Mouse (Mus musculus) natural killer cell, adult 2 months (primary cell): ENCODE data around the gene Zfp866.

Experiments used
- DNase-seq, 2 experiments: peaks; one replicate each; pipeline ENCODE4 v3.0.0; 2022; ENCODE audit warnings: low spot score in 2 of 2

Gene Zfp866

DNA sequence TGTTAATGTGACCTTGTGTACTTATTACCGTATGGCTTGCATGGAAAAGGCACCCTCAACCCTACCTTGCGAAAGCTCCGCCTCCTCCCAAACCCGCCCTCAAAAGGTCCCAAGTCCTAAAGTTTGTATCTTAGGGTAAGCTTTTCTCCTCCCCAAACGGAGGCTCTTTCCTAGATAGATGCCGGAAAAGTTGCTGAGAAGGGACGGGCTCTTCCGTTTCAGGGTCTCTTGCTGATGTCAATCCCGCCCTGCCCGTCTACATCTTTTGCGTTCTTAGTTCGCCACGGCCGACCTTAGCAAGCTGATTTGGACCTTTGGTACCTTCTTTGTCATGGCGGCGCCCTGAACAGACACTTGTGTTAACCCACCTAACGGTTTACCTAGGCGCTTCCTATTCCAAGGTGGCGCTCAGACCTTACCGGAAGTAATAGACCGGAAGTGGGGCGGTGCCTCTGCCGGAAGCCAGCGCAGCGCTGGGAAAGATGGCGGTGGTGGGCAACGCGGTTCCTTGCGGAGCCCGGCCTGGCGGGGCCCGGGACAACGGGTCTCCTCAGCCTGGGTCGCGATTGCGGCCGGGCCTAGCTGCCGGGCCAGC lies at the start of gene Zfp866, which contains the start of gene Atp13a1:
Zfp866 (minus strand) TSS at position 406 of the 595 bp plus-strand sequence.
Atp13a1 (plus strand) TSS at position 391 of the 595 bp plus-strand sequence.
- peak; percentile 85 to 89 for DNase-seq

- no peak for DNase-seq
These were observed 46.2 kb upstream of the Zfp866 start for GRCm38 (mm10) chr8:69837057-69837682.

GRCm38 (mm10) chr8:69832298-69832853 lies 41.4 kb upstream of the Zfp866 start, which contains the start of gene Pbx4:
Gene Pbx4, plus strand, starts transcription at chr8:69832491.
- DNase-seq, result peak; percentile 85 to 93

GRCm38 (mm10) chr8:69826371-69826770 lies 35.4 kb upstream of the Zfp866 start:
- no peak for DNase-seq

- DNase-seq, result peak; percentile 44 to 54
These were observed 31.6 kb upstream of the Zfp866 start, which contains the start of gene Lpar2 for GRCm38 (mm10) chr8:69822386-69823191. Gene Lpar2, plus strand, starts transcription at chr8:69822429.

- DNase-seq, result no peak
These were observed 31.0 kb upstream of the Zfp866 start for GRCm38 (mm10) chr8:69821971-69822385.

GRCm38 (mm10) chr8:69820466-69820865 lies 29.5 kb upstream of the Zfp866 start:
- DNase-seq, result no peak

DNA sequence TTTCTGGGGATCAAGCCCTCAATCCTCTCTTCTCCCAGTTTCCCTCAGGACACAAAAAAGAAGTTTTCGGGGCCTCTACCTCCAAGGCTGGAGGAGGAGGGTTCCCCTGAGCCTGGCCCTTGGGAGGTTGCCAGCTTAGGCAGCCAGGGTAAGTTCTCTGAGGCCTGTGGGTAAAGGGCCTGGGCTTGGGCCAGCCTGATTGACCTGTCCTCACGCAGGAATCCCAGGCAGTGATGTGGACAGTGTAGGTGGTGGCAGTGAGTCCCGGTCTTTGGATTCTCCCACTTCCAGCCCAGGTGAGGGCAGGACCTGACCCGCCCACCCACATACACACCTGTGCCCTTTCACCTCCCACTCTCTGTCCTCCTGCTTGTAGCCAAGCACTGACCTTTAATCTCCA lies 24.4 kb upstream of the Zfp866 start:
- no peak for DNase-seq

DNA sequence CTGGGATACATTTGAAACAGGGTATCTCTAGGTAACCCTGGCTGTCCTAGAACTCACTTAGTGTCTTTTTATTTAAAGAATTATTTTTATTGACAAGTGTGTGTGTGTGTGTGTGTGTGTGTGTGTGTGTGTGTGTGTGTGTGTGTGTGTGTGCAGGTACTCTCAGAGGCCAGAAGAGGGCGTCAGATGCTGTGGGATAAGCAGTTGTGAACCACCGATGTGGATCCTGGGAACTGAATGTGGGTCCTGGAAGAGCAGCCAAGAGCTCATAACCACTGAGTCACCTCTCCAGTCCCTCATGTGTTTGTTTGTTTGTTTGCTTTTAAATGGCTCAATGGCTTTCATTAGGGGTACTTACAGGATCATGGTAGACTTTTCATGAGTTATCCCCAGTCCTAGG lies 23.9 kb upstream of the Zfp866 start:
- no peak for DNase-seq

GRCm38 (mm10) chr8:69809820-69810219 lies 18.8 kb upstream of the Zfp866 start:
- DNase-seq, result no peak

DNA sequence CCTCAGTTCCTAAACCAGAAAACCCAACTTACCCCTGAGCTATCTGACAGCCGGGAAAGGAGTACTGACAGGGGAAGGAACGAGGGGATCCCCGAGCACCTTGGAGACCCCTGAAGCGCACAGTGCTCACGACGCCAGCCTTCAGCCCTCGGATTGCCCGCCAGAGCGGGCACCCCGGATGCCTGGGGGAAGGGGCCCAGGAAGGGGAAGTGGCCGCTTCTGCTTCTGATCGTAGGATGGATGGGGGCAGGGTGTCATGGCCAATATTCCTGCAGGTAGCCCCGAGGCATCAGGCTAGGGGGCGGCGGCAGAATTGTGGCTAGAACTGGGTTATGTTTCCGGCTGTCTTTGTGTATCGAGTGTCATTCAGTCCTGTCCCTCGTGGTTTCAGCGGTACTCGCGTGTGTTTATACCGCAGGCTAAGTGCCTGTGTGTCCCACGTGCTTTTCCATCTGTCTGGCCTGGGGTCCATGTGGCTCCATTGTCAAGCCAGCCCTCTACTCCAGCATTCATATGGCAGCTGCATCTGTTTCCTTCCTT lies 18.0 kb upstream of the Zfp866 start:
- DNase-seq, result peak; percentile 48 to 59

DNA sequence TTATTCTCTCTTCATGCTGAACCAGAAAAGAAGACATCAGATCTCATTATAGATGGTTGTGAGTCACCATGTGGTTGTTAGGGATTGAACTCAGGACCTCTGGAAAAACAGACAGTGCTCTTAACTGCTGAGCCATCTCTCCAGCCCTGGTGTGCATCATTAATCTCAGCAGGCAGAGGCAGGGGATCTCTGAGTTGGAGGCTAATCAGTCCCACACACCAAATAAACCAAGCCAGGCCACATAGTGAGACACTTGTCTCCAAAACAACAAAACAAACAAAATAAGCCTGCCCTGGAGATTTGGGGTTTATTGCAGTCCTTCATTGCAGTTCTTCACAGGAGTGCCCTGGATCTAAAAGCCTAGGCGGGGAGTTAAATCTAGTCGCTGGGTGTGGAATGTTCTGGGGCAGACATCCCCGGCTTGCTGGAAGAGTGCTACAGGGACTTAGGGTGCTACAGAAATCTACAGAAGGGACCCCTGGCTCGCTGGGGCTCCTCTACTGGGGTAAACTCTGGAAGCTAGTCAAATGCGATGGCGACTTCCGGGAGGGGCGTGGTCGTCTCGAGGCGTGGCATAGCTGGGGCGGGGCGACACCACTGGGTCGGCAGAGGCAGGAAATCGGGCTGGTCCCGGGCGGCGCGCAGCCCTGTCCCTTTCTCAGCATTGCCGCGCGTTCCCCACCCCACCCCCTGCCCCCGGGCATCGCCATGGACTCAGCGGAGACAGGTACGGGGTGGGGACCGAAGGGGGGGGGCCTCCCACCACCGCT lies 17.3 kb upstream of the Zfp866 start, which contains the start of gene Gmip:
Gmip (plus strand) TSS at position 586 of the 770 bp plus-strand sequence.
- peak; percentile 90 to 91 for DNase-seq

DNA sequence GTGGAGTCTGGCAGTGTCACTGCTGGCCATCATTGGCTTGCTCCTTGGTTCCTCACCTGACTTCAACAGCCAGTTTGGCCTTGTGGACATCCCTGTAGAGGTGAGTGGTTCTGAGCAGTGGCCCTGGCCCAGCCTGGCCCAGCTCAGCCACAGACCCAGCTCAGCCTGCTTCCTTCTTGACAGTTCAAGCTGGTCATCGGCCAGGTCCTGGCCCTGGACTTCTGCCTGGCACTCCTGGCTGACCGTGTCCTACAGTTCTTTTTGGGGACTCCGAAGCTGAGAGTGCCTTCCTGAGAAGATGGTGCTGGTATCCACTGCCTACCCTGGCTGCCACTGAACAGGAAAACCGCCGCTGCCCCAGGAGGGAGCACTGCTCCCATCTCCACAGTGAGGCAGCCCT lies 16.3 kb upstream of the Zfp866 start:
- DNase-seq, result no peak

- DNase-seq, result no peak
These were observed 14.5 kb upstream of the Zfp866 start for GRCm38 (mm10) chr8:69805491-69805890.

GRCm38 (mm10) chr8:69805086-69805485 lies 14.1 kb upstream of the Zfp866 start:
- no peak for DNase-seq

DNA sequence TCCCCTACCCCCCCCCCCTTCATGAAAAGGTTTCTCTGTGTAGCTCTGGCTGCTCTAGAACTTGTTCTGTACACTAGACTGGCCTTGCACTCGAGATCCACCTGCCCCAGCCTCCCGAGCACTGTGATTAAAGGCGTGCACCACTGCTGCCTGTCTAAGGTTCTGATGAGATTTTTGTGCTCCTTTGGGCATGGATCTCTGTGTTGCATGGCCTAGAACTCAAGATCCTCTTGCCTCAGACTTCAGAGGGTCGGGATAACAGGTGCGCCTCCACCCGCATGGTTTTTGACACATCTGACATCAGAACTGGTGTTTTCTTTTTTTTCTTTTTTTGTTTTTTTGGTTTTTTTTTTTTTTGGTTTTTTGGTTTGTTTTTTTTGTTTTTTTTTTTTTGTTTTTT lies 13.6 kb upstream of the Zfp866 start:
- DNase-seq, result no peak

DNA sequence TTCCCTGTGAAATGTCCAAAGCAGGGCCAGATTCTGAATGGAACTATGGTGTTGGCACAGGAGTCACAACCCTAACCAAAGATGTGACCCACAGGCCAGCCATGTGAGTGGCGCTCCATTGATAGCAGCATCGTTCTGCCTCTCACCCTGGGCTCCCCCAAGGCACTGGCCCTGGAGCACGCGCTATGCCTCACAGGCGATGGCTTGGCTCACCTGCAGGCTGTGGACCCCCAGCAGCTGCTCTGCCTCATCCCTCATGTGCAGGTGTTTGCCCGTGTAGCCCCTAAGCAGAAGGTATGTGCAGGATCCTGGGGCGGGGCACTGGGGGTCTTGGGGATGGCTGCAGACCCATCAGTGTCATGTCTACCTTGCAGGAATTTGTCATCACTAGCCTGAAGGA lies 12.4 kb upstream of the Zfp866 start:
- no peak for DNase-seq

DNA sequence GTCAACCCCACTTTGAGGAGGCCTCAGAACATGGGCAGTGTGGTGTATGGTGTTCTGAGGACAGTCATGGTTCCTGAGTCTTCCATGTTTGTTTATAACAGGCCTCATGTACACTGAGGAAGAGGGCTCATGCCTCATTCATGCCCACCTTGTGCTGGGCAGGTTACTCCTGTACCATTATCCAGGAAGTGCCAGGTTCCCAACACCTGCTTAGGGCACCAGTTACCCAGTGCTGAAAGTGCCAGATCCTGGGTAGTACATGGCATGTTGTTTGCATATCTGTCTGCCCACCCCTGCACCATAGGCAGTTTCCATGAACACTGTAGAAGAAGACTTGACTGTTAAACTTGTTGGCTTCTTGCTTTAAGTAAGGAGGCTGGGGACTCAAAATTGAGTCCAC lies 11.2 kb upstream of the Zfp866 start:
- DNase-seq, result no peak

DNA sequence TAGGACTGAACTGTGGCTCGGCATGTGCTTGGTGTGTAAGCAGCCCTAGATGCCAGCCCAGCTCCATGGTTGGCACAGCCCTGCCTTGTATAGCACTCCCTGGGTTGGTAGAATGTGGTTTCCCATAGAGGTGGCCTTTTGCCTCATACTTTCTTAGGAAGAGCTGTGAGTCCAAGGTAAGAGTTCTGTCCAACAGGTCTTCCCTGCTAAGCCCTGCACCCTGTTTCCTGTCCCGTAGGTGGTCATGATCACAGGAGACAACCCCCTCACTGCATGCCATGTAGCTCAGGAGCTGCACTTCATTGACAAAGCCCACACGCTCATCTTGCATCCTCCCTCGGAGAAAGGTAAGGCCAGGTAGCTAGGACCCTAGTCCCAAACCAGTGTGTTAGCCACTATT lies 10.8 kb upstream of the Zfp866 start:
- DNase-seq, result no peak

DNA sequence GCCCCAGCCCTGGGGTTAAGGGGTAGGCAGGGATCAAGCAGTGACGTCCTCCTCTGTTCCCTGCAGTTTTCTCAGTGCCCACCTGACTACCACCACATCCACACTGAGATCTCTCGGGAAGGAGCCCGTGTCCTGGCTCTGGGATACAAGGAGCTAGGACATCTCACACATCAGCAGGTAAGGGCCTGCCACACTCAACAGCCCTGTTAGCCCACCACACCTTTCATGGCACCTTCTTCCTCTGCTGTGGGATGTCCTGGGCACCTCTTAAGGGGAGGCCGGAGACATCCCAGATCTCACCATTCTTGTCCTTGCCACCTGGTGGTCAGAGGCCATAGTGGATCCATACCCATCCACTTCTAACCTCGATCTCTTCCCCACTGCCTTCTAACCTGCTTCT lies 9.0 kb upstream of the Zfp866 start:
- DNase-seq, result no peak

- no peak for DNase-seq
These were observed 8.3 kb upstream of the Zfp866 start for GRCm38 (mm10) chr8:69799261-69799660.
